Mouse (Mus musculus) kidney, embryonic 15.5 days (tissue): Measurements from ENCODE around the gene Mrgprd. TPM values are rescaled to one million over a fixed set of nuclear protein-coding genes. Genes with fewer than 3 reads are reported as not detected.

Source experiments
- ATAC-seq: fragments of 200-750 bp; cut with Nextera tagmentation; replicated peaks from 2 replicates; pipeline ENCODE4 v1.8.0; 2017; ENCODE audit warnings: moderate TSS enrichment; ENCODE audit not compliant: low FRiP score
- H3K27ac ChIP-seq: fragments of 300-500 bp; sonication (generic); 2 replicates; pipeline ENCODE4 v1.5.1; 2015; ENCODE audit warnings: mild to moderate bottlenecking, inconsistent platforms
- H3K27me3 ChIP-seq: fragments of 300-500 bp; sonication (generic); 2 replicates; pipeline ENCODE4 v1.6.1; 2015; ENCODE audit warnings: inconsistent platforms
- H3K36me3 ChIP-seq: fragments of 300-500 bp; sonication (generic); 2 replicates; pipeline ENCODE4 v1.6.1; 2015; ENCODE audit warnings: inconsistent platforms
- H3K4me1 ChIP-seq: fragments of 300-500 bp; sonication (generic); 2 replicates; pipeline ENCODE4 v1.6.1; 2015; ENCODE audit warnings: inconsistent platforms
- H3K4me2 ChIP-seq: fragments of 300-500 bp; sonication (generic); 2 replicates; pipeline ENCODE4 v1.6.1; 2015; ENCODE audit warnings: moderate library complexity, mild to moderate bottlenecking, inconsistent platforms
- H3K4me3 ChIP-seq: fragments of 300-500 bp; sonication (generic); replicated peaks from 2 replicates; pipeline ENCODE4 v1.5.1; 2015; ENCODE audit warnings: mild to moderate bottlenecking, inconsistent platforms
- H3K9ac ChIP-seq: fragments of 300-500 bp; sonication (generic); 2 replicates; pipeline ENCODE4 v1.6.1; 2015; ENCODE audit warnings: mild to moderate bottlenecking, inconsistent platforms
- H3K9me3 ChIP-seq: fragments of 300-500 bp; sonication (generic); replicated peaks from 2 replicates; pipeline ENCODE4 v1.6.1; 2016; ENCODE audit warnings: inconsistent platforms
- WGBS: fragments of 180-500 bp; shearing (Covaris S2); methylation state at CpG from one replicate; pipeline ENCODE4 v1.1.7; 2015; ENCODE audit warnings: mixed read lengths; 5-methylcytosine and 5-hydroxymethylcytosine counted together
- polyA plus RNA-seq: library from polyadenylated mRNA; unstranded; fragments of >200 nt; fragmentation: Nextera tagmentation; extraction: Ambion mirVana; gene quantifications from 2 replicates; pipeline ENCODE4 v1.2.1, GENCODE M21; 2015

The Mrgprd gene
- polyA plus RNA-seq, 1 experiment from 2014 or later: not detected

- Histone ChIP-seq H3K9me3 (no peaks in the 10 kb centered on the region), H3K27ac (no peak overlapping the region), H3K4me3 (no peak overlapping the region), H3K4me2 (no peak overlapping the region), H3K9ac (no peak overlapping the region), H3K4me1 (peaks cover 18% of the 10 kb centered on the region), H3K36me3 (no peaks in the 10 kb centered on the region), H3K27me3 (no peaks in the 10 kb centered on the region)
- ATAC-seq: no peak
- 79% methylated on average over 30 of the region's 30 CpGs for WGBS
Measured at GRCm38 (mm10) chr7:145308061-145308675, 6.5 kb upstream of the Mrgprd start.

GRCm38 (mm10) chr7:145308866-145309265 lies 5.8 kb upstream of the Mrgprd start:
- peak; percentile 26; the same call in 1 of the 2 replicates for ATAC-seq
- H3K9ac ChIP-seq: no peak overlapping the region
- WGBS: 62% methylated on average over 4 of the region's 4 CpGs

GRCm38 (mm10) chr7:145309877-145310276 lies 4.8 kb upstream of the Mrgprd start:
- no peak overlapping the region for H3K4me3 ChIP-seq
- H3K4me1 ChIP-seq: peaks cover 15% of the 10 kb centered on the region; the same call in 1 of the 2 replicates
- 77% methylated on average over 1 of the region's 1 CpGs for WGBS
- ATAC-seq: no peak
- no peaks in the 10 kb centered on the region for H3K9me3 ChIP-seq
- no peak overlapping the region for H3K4me2 ChIP-seq
- no peak overlapping the region for H3K27ac ChIP-seq
- no peaks in the 10 kb centered on the region for H3K36me3 ChIP-seq
- H3K27me3 ChIP-seq: no peaks in the 10 kb centered on the region
- H3K9ac ChIP-seq: no peak overlapping the region

More at GRCm38 (mm10) chr7:145308866-145309265, 5.8 kb upstream of the Mrgprd start:
- Histone ChIP-seq H3K27me3 (no peaks in the 10 kb centered on the region), H3K27ac (no peak overlapping the region), H3K4me2 (no peak overlapping the region), H3K4me3 (no peak overlapping the region), H3K36me3 (no peaks in the 10 kb centered on the region), H3K4me1 (peaks cover 15% of the 10 kb centered on the region; the same call in 1 of the 2 replicates), H3K9me3 (no peaks in the 10 kb centered on the region)

- Histone ChIP-seq H3K4me1 (peaks cover 15% of the 10 kb centered on the region; the same call in 1 of the 2 replicates), H3K9ac (no peak overlapping the region), H3K36me3 (no peaks in the 10 kb centered on the region), H3K27ac (no peak overlapping the region), H3K4me3 (no peak overlapping the region), H3K27me3 (no peaks in the 10 kb centered on the region), H3K4me2 (no peak overlapping the region), H3K9me3 (no peaks in the 10 kb centered on the region)
- ATAC-seq: peak; percentile 60
- 64% methylated on average over 5 of the region's 5 CpGs for WGBS
Measured at GRCm38 (mm10) chr7:145310526-145310925, 4.1 kb upstream of the Mrgprd start.

GRCm38 (mm10) chr7:145312137-145312536 lies 2.5 kb upstream of the Mrgprd start:
- H3K9ac ChIP-seq: no peak overlapping the region
- no peak overlapping the region for H3K27ac ChIP-seq
- H3K4me2 ChIP-seq: no peak overlapping the region
- no peaks in the 10 kb centered on the region for H3K27me3 ChIP-seq
- ATAC-seq: no peak
- no peaks in the 10 kb centered on the region for H3K36me3 ChIP-seq
- no peak overlapping the region for H3K4me3 ChIP-seq
- peaks cover 15% of the 10 kb centered on the region; the same call in 1 of the 2 replicates for H3K4me1 ChIP-seq
- H3K9me3 ChIP-seq: no peaks in the 10 kb centered on the region
- 87% methylated on average over 3 of the region's 3 CpGs for WGBS

GRCm38 (mm10) chr7:145317522-145317921 lies 2.9 kb downstream of the Mrgprd start:
- Histone ChIP-seq H3K4me2 (no peak overlapping the region), H3K9me3 (no peaks in the 10 kb centered on the region), H3K36me3 (no peaks in the 10 kb centered on the region), H3K4me1 (no peaks in the 10 kb centered on the region), H3K27ac (no peak overlapping the region), H3K27me3 (no peaks in the 10 kb centered on the region), H3K4me3 (no peak overlapping the region), H3K9ac (no peak overlapping the region)
- WGBS: 77% methylated on average over 4 of the region's 4 CpGs
- no peak for ATAC-seq

GRCm38 (mm10) chr7:145319481-145319880 lies 4.8 kb downstream of the Mrgprd start:
- no peak overlapping the region for H3K9ac ChIP-seq
- no peak for ATAC-seq
- H3K27ac ChIP-seq: no peak overlapping the region
- H3K9me3 ChIP-seq: no peaks in the 10 kb centered on the region
- H3K4me2 ChIP-seq: no peak overlapping the region
- H3K36me3 ChIP-seq: no peaks in the 10 kb centered on the region
- no peaks in the 10 kb centered on the region for H3K4me1 ChIP-seq
- WGBS: 57% methylated on average over 3 of the region's 3 CpGs
- H3K4me3 ChIP-seq: no peak overlapping the region
- H3K27me3 ChIP-seq: no peaks in the 10 kb centered on the region

- H3K27me3 ChIP-seq: no peaks in the 10 kb centered on the region
- no peak overlapping the region for H3K9ac ChIP-seq
- H3K4me2 ChIP-seq: no peak overlapping the region
- no peak overlapping the region for H3K27ac ChIP-seq
- H3K9me3 ChIP-seq: no peaks in the 10 kb centered on the region
- ATAC-seq: no peak
- whole genome bisulfite sequencing: 31% methylated on average over 4 of the region's 4 CpGs
- H3K36me3 ChIP-seq: no peaks in the 10 kb centered on the region
- H3K4me1 ChIP-seq: no peaks in the 10 kb centered on the region
- H3K4me3 ChIP-seq: no peak overlapping the region
Measured at GRCm38 (mm10) chr7:145323607-145324006, 9.0 kb downstream of the Mrgprd start.

- H3K4me1 ChIP-seq: peaks cover 14% of the 10 kb centered on the region
- no peaks in the 10 kb centered on the region for H3K27me3 ChIP-seq
- H3K9me3 ChIP-seq: no peaks in the 10 kb centered on the region
- no peak overlapping the region for H3K27ac ChIP-seq
- no peak overlapping the region for H3K4me3 ChIP-seq
- H3K36me3 ChIP-seq: no peaks in the 10 kb centered on the region
- ATAC-seq: no peak
- no peak overlapping the region for H3K4me2 ChIP-seq
- H3K9ac ChIP-seq: no peak overlapping the region
- WGBS: 40% methylated on average over 2 of the region's 2 CpGs
Measured at GRCm38 (mm10) chr7:145325697-145326096, 11.1 kb downstream of the Mrgprd start.

- Histone ChIP-seq H3K36me3 (no peaks in the 10 kb centered on the region), H3K27me3 (no peaks in the 10 kb centered on the region), H3K4me3 (no peak overlapping the region), H3K9ac (no peak overlapping the region), H3K4me2 (no peak overlapping the region), H3K4me1 (peaks cover 26% of the 10 kb centered on the region), H3K9me3 (no peaks in the 10 kb centered on the region), H3K27ac (no peak overlapping the region)
- no peak for ATAC-seq
- 48% methylated on average over 2 of the region's 2 CpGs for WGBS
Measured at GRCm38 (mm10) chr7:145329982-145330381, 15.3 kb downstream of the Mrgprd start.

- no peak overlapping the region for H3K4me3 ChIP-seq
- ATAC-seq: no peak
- H3K4me1 ChIP-seq: peaks cover 26% of the 10 kb centered on the region
- no peaks in the 10 kb centered on the region for H3K36me3 ChIP-seq
- H3K9me3 ChIP-seq: no peaks in the 10 kb centered on the region
- no peak overlapping the region for H3K4me2 ChIP-seq
- H3K27ac ChIP-seq: no peak overlapping the region
- no peaks in the 10 kb centered on the region for H3K27me3 ChIP-seq
- H3K9ac ChIP-seq: no peak overlapping the region
- 85% methylated on average over 2 of the region's 2 CpGs for WGBS
Measured at GRCm38 (mm10) chr7:145330641-145331040, 16.0 kb downstream of the Mrgprd start.

GRCm38 (mm10) chr7:145332376-145333041 lies 17.9 kb downstream of the Mrgprd start:
- no peaks in the 10 kb centered on the region for H3K27me3 ChIP-seq
- H3K4me2 ChIP-seq: no peak overlapping the region
- ATAC-seq: peak; percentile 52; the same call in 1 of the 2 replicates
- H3K9ac ChIP-seq: no peak overlapping the region
- H3K36me3 ChIP-seq: no peaks in the 10 kb centered on the region
- 38% methylated on average over 1 of the region's 1 CpGs for WGBS
- no peak overlapping the region for H3K4me3 ChIP-seq
- H3K27ac ChIP-seq: 0 out of 2 replicates have a peak overlapping the region, but pooled peaks have one; percentile 9
- no peaks in the 10 kb centered on the region for H3K9me3 ChIP-seq
- H3K4me1 ChIP-seq: peaks cover 26% of the 10 kb centered on the region
